Mouse (Mus musculus): ENCODE measurements around the gene Smpd2. TPM values are rescaled to one million over a fixed set of nuclear protein-coding genes. Genes with fewer than 3 reads are reported as not detected.
A peak's percentile ranks its signal among the peaks of the same experiment; 100 is the strongest.

The Smpd2 gene
- total and polyA plus RNA-seq, 3 experiments: 8.9 to 15.4 (median 11.3) TPM

DNA sequence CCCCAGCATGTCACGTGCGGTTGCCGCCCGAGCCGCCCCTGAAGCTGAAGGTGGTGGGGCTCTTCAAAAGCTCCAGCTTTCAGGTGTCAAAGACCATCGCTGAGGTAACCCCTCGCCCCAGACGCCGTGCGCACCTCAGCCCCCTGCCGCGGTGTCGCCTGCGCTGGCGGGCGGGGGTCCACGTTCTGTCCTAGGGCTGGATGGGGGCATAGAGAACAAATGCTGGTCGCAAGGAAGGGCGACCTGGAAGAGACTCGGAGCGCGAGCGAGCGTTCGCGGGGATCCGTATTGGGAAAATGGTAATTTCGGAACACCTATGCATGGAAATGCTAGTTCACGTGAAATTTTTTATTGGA is 327 bp upstream of the Smpd2 start:
- Histone ChIP-seq H3K79me2 (replicated peaks; ENCODE audit: control insufficient read depth, extremely low read depth, insufficient read depth, poor library complexity, severe bottlenecking) (no peaks in the 10 kb centered on the region), H3K36me3 (replicated peaks in 1 of 2; ENCODE audit: control insufficient read depth in 1 of 2, insufficient read depth in 1 of 2, low read length in 1 of 2) (peaks cover 25 to 38% of the 10 kb centered on the region in 2 experiments), H3K9ac (ENCODE audit: insufficient read depth, low read depth) (peak overlapping the region; percentile 31), H3K9me3 (replicated peaks; ENCODE audit: low read length) (no peaks in the 10 kb centered on the region), H3K4me3 (replicated peaks in 1 of 3; ENCODE audit: low read depth in 2 of 3, low read length in 2 of 3, poor library complexity in 1 of 3) (peak overlapping the region; percentile 69 to 79 (median 69)), H3K27me3 (replicated peaks) (no peaks in the 10 kb centered on the region), H3K27ac (ENCODE audit: insufficient read depth, low read depth) (no peak overlapping the region), H3K4me2 (ENCODE audit: insufficient read depth, low read depth, poor library complexity, severe bottlenecking) (peak overlapping the region; percentile 92), H3K4me1 (ENCODE audit: control insufficient read depth in 1 of 2, insufficient read depth in 2 of 2) (peaks cover 4 to 17% of the 10 kb centered on the region in 2 experiments; a peak in 3 of 4 replicates)
- in situ Hi-C loops (cut with MboI; ENCODE audit: low pct_ligation_motif_present, low pct_unique_long_range_greater_than_20kb, low sequenced_read_pairs): no loop called here
- dilution Hi-C loops (cut with MboI; ENCODE audit: extremely low pct_ligation_motif_present, extremely low pct_unique_long_range_greater_than_20kb, low sequenced_read_pairs): no loop called here
- TF ChIP-seq ETS1 (conservative IDR thresholded peaks at IDR 0.05; ENCODE audit: low read depth, low read length) (no peak), BHLHE40 (IDR thresholded peaks at IDR 0.05; ENCODE audit: low read depth, low read length) (peak; percentile 84), USF2 (conservative IDR thresholded peaks at IDR 0.05; ENCODE audit: low read depth, low read length) (no peak), MAX (IDR thresholded peaks at IDR 0.05; ENCODE audit: low read length) (no peak)
- no peak for DNase-seq (ENCODE audit: extremely low read depth)

DNA sequence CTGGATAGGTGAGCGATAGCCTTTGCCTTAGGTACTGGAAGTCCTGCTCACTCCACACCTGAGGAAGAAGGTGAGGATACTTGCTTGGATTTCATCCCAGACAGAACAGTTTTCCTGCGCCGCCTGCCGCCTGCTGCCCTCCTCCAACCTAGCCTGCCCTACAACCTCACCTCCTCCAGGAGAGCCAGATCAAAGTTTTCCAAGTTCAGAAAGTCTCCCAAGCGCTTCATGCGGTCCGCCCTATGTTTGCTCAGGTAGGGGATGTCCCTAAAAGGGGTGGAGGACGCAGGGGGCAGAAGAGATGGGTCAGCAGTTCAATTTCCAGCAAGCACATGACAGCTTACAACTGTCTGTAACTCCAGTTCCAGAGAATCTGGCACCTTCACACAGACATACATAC is 875 bp downstream of the Smpd2 start:
- dilution Hi-C loops (cut with MboI; ENCODE audit: extremely low pct_ligation_motif_present, extremely low pct_unique_long_range_greater_than_20kb, low sequenced_read_pairs): no loop called here
- DNase-seq (ENCODE audit: extremely low read depth): no peak
- no peaks in the 10 kb centered on the region for H3K79me2 ChIP-seq (replicated peaks; ENCODE audit: control insufficient read depth, extremely low read depth, insufficient read depth, poor library complexity, severe bottlenecking)
- peaks cover 37 to 50% of the 10 kb centered on the region in 2 experiments for H3K36me3 ChIP-seq (replicated peaks in 1 of 2; ENCODE audit: control insufficient read depth in 1 of 2, insufficient read depth in 1 of 2, low read length in 1 of 2)
- H3K4me2 ChIP-seq (ENCODE audit: insufficient read depth, low read depth, poor library complexity, severe bottlenecking): peak overlapping the region; percentile 60
- no peaks in the 10 kb centered on the region for H3K9me3 ChIP-seq (replicated peaks; ENCODE audit: low read length)
- no peak overlapping the region for H3K27ac ChIP-seq (ENCODE audit: insufficient read depth, low read depth)
- H3K4me1 ChIP-seq (ENCODE audit: control insufficient read depth in 1 of 2, insufficient read depth in 2 of 2): peaks cover 4 to 17% of the 10 kb centered on the region in 2 experiments; a peak in 3 of 4 replicates
- H3K27me3 ChIP-seq (replicated peaks): no peaks in the 10 kb centered on the region
- peak overlapping the region in 2 of 3 experiments; percentile 69 to 79 for H3K4me3 ChIP-seq (replicated peaks in 1 of 3; ENCODE audit: low read depth in 2 of 3, low read length in 2 of 3, poor library complexity in 1 of 3)
- in situ Hi-C loops (cut with MboI; ENCODE audit: low pct_ligation_motif_present, low pct_unique_long_range_greater_than_20kb, low sequenced_read_pairs): no loop called here
- H3K9ac ChIP-seq (ENCODE audit: insufficient read depth, low read depth): peak overlapping the region; percentile 63; the same call in 1 of the 2 replicates
- no peak for TF ChIP-seq EP300 (IDR thresholded peaks at IDR 0.05; ENCODE audit: low read length)
- TF ChIP-seq USF2 (conservative IDR thresholded peaks at IDR 0.05; ENCODE audit: low read depth, low read length): no peak
- TF ChIP-seq TCF12 (IDR thresholded peaks at IDR 0.05; ENCODE audit: low read depth, low read length): no peak
- TF ChIP-seq MXI1 (IDR thresholded peaks at IDR 0.05; ENCODE audit: low read depth, low read length): no peak
- no peak for TF ChIP-seq CHD2 (IDR thresholded peaks at IDR 0.05; ENCODE audit: low read length)

DNA sequence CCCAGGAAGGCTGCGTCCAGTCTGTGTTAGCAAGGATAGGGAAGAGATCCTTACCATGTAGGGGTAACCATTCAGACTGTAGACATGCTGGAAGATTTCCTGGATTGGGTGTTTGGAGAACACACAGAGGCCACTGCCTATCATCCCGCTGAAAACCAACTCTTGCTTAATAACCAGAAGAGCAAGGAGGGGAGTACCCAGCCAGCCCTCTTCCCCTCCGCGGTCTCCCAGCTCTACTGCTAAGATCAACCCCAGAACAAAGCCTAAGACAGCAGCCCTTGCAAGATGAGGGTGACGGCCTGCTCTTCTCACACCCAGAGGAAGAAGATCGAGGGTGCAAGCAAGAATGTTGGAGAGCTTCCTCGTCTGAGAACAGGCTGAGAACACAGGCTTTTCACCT is 1.3 kb downstream of the Smpd2 start:
- H3K9ac ChIP-seq (ENCODE audit: insufficient read depth, low read depth): no peak overlapping the region
- H3K4me3 ChIP-seq (replicated peaks in 1 of 3; ENCODE audit: low read depth in 2 of 3, low read length in 2 of 3, poor library complexity in 1 of 3): no peak overlapping the region
- in situ Hi-C loops (cut with MboI; ENCODE audit: low pct_ligation_motif_present, low pct_unique_long_range_greater_than_20kb, low sequenced_read_pairs) (no loop called here), dilution Hi-C loops (cut with MboI; ENCODE audit: extremely low pct_ligation_motif_present, extremely low pct_unique_long_range_greater_than_20kb, low sequenced_read_pairs) (no loop called here)
- no peaks in the 10 kb centered on the region for H3K79me2 ChIP-seq (replicated peaks; ENCODE audit: control insufficient read depth, extremely low read depth, insufficient read depth, poor library complexity, severe bottlenecking)
- no peaks in the 10 kb centered on the region for H3K9me3 ChIP-seq (replicated peaks; ENCODE audit: low read length)
- H3K4me1 ChIP-seq (ENCODE audit: control insufficient read depth in 1 of 2, insufficient read depth in 2 of 2): peaks cover 4 to 17% of the 10 kb centered on the region in 2 experiments; a peak in 3 of 4 replicates
- H3K27ac ChIP-seq (ENCODE audit: insufficient read depth, low read depth): no peak overlapping the region
- H3K4me2 ChIP-seq (ENCODE audit: insufficient read depth, low read depth, poor library complexity, severe bottlenecking): peak overlapping the region; percentile 60; the same call in 1 of the 2 replicates
- no peaks in the 10 kb centered on the region for H3K27me3 ChIP-seq (replicated peaks)
- TF ChIP-seq ETS1 (conservative IDR thresholded peaks at IDR 0.05; ENCODE audit: low read depth, low read length) (no peak), TBP (conservative IDR thresholded peaks at IDR 0.05; ENCODE audit: low read depth, low read length) (no peak), RAD21 (IDR thresholded peaks at IDR 0.05; ENCODE audit: low read depth, low read length) (no peak), ZC3H11A (IDR thresholded peaks at IDR 0.05; ENCODE audit: low read depth, low read length) (no peak), ZKSCAN1 (IDR thresholded peaks at IDR 0.05; ENCODE audit: borderline replicate concordance, low read depth, low read length) (no peak), SMC3 (IDR thresholded peaks at IDR 0.05; ENCODE audit: low read depth, low read length) (no peak), E2F4 (IDR thresholded peaks at IDR 0.05; ENCODE audit: insufficient replicate concordance, low read depth, low read length) (no peak), CTCF (conservative IDR thresholded peaks at IDR 0.05 in 1 of 2, IDR thresholded peaks at IDR 0.05 in 1 of 2; ENCODE audit: low read depth in 2 of 2, low read length in 2 of 2) (no peak), USF1 (IDR thresholded peaks at IDR 0.05; ENCODE audit: low read depth, low read length) (no peak), GABPA (IDR thresholded peaks at IDR 0.05; ENCODE audit: insufficient replicate concordance, low read depth, low read length) (no peak), MXI1 (IDR thresholded peaks at IDR 0.05; ENCODE audit: low read depth, low read length) (no peak), NELFE (IDR thresholded peaks at IDR 0.05; ENCODE audit: low read depth, low read length) (no peak), KAT2A (IDR thresholded peaks at IDR 0.05; ENCODE audit: insufficient replicate concordance, low read length) (no peak), ELF1 (IDR thresholded peaks at IDR 0.05; ENCODE audit: low read depth, low read length) (no peak), RCOR1 (conservative IDR thresholded peaks at IDR 0.05; ENCODE audit: low read depth, low read length) (no peak), JUND (conservative IDR thresholded peaks at IDR 0.05; ENCODE audit: low read depth, low read length) (no peak), CHD2 (IDR thresholded peaks at IDR 0.05; ENCODE audit: low read length) (no peak), NRF1 (IDR thresholded peaks at IDR 0.05; ENCODE audit: low read depth, low read length) (no peak)
- no peak for DNase-seq (ENCODE audit: extremely low read depth)
- H3K36me3 ChIP-seq (replicated peaks in 1 of 2; ENCODE audit: control insufficient read depth in 1 of 2, insufficient read depth in 1 of 2, low read length in 1 of 2): peaks cover 42 to 54% of the 10 kb centered on the region in 2 experiments

Data from CH12.LX (cell line).